Mouse (Mus musculus): Measurements from ENCODE around the gene Plekha4.

DNA sequence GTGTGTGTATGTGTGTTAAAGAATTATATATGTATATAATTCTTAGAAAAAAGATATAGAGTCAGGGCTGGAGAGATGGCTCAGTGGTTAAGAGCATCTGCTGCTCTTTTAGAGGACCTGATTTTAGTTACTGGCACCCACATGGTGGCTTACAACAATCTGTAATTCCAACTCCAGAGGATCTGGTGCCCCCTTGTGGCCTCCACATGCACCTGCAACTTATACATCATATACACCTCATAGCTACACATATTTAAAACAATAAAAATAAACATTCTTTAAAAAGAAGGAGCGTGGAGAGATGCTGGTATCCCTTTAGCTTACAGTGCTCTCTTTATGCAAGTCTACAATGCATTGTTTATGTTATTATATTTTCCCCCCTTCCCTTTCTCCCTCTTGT, 18.4 kb downstream of the Plekha4 start:
- TF ChIP-seq CTCF (IDR thresholded peaks at IDR 0.05; ENCODE audit: control insufficient read depth, insufficient read depth, insufficient replicate concordance, low read depth, low read length) (no peak), POLR2A (IDR thresholded peaks at IDR 0.05; ENCODE audit: control insufficient read depth, low read depth, low read length) (no peak)

Measured in testis, adult 2 months (tissue).